Mouse (Mus musculus) neural tube, embryonic 11.5 days (tissue): ENCODE data around the gene Surf2. TPM values are rescaled to one million over a fixed set of nuclear protein-coding genes. Genes with fewer than 3 reads are reported as not detected.
A peak's percentile ranks its signal among the peaks of the same experiment; 100 is the strongest.

ENCODE experiments used
- ATAC-seq: fragments of 200-750 bp; cut with Nextera tagmentation; 2 replicates; pipeline ENCODE4 v1.8.0; 2017; ENCODE audit warnings: moderate number of reproducible peaks, mild to moderate bottlenecking, moderate TSS enrichment, moderate library complexity; ENCODE audit not compliant: insufficient read depth, low FRiP score, low TSS enrichment
- DNase-seq: peaks from one replicate; pipeline ENCODE4 v3.0.0-alpha.2; 2015; ENCODE audit warnings: low spot score
- H3K27ac ChIP-seq: fragments of 300-500 bp; sonication (generic); 2 replicates; pipeline ENCODE4 v1.5.1; 2014; ENCODE audit warnings: low read depth, mild to moderate bottlenecking, low read length
- H3K27me3 ChIP-seq: fragments of 300-500 bp; sonication (generic); 2 replicates; pipeline ENCODE4 v1.6.1; 2014; ENCODE audit warnings: mild to moderate bottlenecking, low read length, mixed read lengths; ENCODE audit not compliant: control insufficient read depth, insufficient read depth
- H3K36me3 ChIP-seq: fragments of 300-500 bp; sonication (generic); 2 replicates; pipeline ENCODE4 v1.6.1; 2014; ENCODE audit warnings: mild to moderate bottlenecking, low read length, moderate library complexity, mixed read lengths; ENCODE audit not compliant: control insufficient read depth, insufficient read depth
- H3K4me1 ChIP-seq: fragments of 300-500 bp; sonication (generic); 2 replicates; pipeline ENCODE4 v1.6.1; 2014; ENCODE audit warnings: low read length, mixed read lengths; ENCODE audit not compliant: control insufficient read depth, insufficient read depth
- H3K4me2 ChIP-seq: fragments of 300-500 bp; sonication (generic); 2 replicates; pipeline ENCODE4 v1.6.1; 2014; ENCODE audit warnings: low read depth, mild to moderate bottlenecking, moderate library complexity
- H3K4me3 ChIP-seq: fragments of 300-500 bp; sonication (generic); 2 replicates; pipeline ENCODE4 v1.5.1; 2014; ENCODE audit warnings: low read depth, low read length
- H3K9ac ChIP-seq: fragments of 300-500 bp; sonication (generic); 2 replicates; pipeline ENCODE4 v1.6.1; 2014; ENCODE audit warnings: mild to moderate bottlenecking, low read length
- H3K9me3 ChIP-seq: fragments of 300-500 bp; sonication (generic); 2 replicates; pipeline ENCODE4 v1.6.1; 2016; ENCODE audit warnings: low read length; ENCODE audit not compliant: control insufficient read depth
- WGBS: fragments of 180-500 bp; shearing (Covaris S2); extraction: QIAGEN DNeasy Blood & Tissue Kit; methylation state at CpG from one replicate; pipeline ENCODE4 v1.1.7; 2014; 5-methylcytosine and 5-hydroxymethylcytosine counted together
- polyA plus RNA-seq: library from polyadenylated mRNA; unstranded; fragments of >200 nt; fragmentation: Nextera tagmentation; extraction: Ambion mirVana; gene quantifications from 2 replicates; pipeline ENCODE4 v1.2.1, GENCODE M21; 2014

The Surf2 gene
- polyA plus RNA-seq, 1 experiment from 2014 or later, result 50.3 TPM

DNA sequence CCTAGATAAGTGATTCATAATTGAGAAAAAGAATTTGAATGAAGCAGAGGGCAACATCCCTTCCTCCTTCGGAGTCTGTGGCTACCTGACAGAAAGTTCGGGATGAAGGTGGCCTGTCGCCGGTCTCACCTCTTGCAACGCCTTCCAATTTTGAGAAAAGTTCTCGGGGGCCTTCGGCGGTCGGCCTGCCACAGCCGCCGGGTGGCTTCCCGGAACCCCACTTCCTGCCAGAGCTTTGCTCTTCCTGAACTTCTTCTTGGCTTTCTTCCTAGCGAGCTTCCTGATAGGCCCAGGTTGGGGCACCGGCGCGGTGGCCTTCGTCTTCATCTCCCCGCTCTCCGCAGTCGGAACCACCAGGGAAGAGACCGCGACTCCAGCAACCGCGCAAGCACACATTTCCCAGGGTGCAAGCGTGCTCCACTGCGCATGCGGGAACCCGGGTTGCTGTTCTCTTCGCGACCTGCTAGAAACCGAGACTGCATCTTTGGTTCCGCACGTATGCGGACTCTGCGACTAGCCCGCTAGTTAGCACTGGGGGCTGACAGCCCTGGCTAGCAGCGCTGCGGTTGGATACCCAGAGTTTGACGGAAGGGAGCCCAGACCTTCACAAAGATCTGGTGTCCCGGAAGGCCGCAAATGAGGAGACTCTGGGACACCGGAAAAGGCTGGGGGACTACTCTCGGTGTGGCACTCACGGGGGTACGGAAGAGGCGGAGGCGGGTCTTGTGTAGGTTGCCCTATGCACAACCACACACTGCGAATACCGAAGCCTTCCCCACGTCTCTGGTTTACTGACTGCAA lies 48.0 kb downstream of the Surf2 start, which contains the start of gene Rexo4:
TSS of gene Rexo4 (minus strand) at position 464 of the 801 bp plus-strand sequence.
- H3K4me3 ChIP-seq, result peak within 1 kb of the TSS; percentile 75
- peak within 1 kb of the TSS; percentile 73 for H3K9ac ChIP-seq
- H3K36me3 ChIP-seq, result peaks cover 3% of the 10 kb centered on the region; the same call in 1 of the 2 replicates
- ATAC-seq (peak; percentile 93), DNase-seq (peak; percentile 95)
- peak within 1 kb of the TSS; percentile 93 for H3K27ac ChIP-seq
- WGBS, result under 1% methylated on average over 50 of the region's 50 CpGs
- no peaks in the 10 kb centered on the region for H3K27me3 ChIP-seq
- peaks cover 6% of the 10 kb centered on the region; the same call in 1 of the 2 replicates for H3K4me1 ChIP-seq
- H3K4me2 ChIP-seq, result peak within 1 kb of the TSS; percentile 82
- no peaks in the 10 kb centered on the region for H3K9me3 ChIP-seq

DNA sequence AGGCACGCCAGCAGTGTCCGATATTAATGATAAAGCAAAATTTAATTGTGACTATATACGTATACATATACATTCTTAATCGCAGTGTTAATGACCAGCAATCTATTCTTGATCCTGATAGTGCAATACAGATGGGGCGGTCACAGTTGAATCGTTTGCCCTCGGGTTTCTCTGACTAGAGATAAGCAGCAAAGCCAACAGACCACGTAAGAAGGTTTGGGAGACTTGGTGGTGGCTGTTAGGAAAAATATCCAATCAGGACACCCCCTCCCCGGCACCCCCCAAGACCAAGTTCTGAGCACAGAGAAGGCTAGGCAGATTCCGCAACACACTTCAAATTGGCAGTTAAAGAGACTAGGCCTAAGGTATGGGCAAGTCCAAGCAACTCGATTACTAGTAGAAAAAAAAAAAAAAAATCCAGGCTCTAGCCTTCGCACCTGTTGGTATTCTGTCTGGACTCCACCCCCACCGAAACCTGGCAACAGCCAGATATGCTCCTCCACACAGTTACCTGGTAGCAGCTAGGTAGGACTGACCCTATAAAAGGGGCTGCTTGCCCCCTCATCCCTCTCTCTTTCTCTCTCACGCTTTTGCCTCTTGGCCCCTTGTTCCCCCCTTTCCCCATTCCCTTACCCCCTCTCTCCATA lies 48.7 kb downstream of the Surf2 start:
- H3K4me1 ChIP-seq, result peaks cover 6% of the 10 kb centered on the region; the same call in 1 of the 2 replicates
- H3K9me3 ChIP-seq, result no peaks in the 10 kb centered on the region
- H3K27me3 ChIP-seq, result no peaks in the 10 kb centered on the region
- H3K4me3 ChIP-seq, result peak overlapping the region; percentile 75
- H3K4me2 ChIP-seq, result peak overlapping the region; percentile 82
- 21% methylated on average over 14 of the region's 14 CpGs for WGBS
- H3K27ac ChIP-seq, result peak overlapping the region; percentile 93
- H3K9ac ChIP-seq, result peak overlapping the region; percentile 73
- H3K36me3 ChIP-seq, result no peaks in the 10 kb centered on the region
- ATAC-seq, result no peak; the same call in 1 of the 2 replicates
- DNase-seq, result no peak

DNA sequence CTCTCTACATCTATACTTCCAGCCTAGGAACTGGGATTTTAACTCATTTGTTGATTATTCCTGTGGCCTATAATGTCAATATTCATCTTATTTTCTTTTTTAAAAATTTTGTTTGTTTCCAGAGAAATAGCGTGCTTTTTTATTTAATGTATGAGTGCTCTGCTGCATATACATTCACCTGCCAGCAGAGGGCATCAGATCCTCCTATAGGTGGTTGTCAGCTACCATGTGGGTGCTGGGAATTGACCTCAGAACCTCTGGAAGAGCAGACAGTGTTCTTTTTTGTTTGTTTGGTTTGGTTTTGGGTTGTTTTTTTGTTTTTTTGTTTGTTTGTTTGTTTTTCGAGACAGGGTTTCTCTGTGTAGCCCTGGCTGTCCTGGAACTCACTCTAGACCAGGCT lies 51.1 kb downstream of the Surf2 start:
- Histone ChIP-seq H3K4me2 (no peak overlapping the region), H3K9ac (no peak overlapping the region), H3K4me1 (peaks cover 6% of the 10 kb centered on the region; the same call in 1 of the 2 replicates), H3K27ac (no peak overlapping the region), H3K27me3 (no peaks in the 10 kb centered on the region), H3K36me3 (no peaks in the 10 kb centered on the region), H3K4me3 (no peak overlapping the region), H3K9me3 (no peaks in the 10 kb centered on the region)
- ATAC-seq, result no peak
- no peak for DNase-seq
- 79% methylated on average over 2 of the region's 2 CpGs for WGBS

Other genes with a start within 250 kb of the Surf2 start
- not detected in 2 replicates for gene Lcn4, start 245.1 kb upstream of the Surf2 start, polyA plus RNA-seq
- gene Abo, start 51.4 kb upstream of the Surf2 start, polyA plus RNA-seq, result not detected in 2 replicates
- 13.3 and 15.6 TPM in 2 replicates for gene Surf6, start 13.5 kb upstream of the Surf2 start, polyA plus RNA-seq
- gene Med22, start 5.7 kb upstream of the Surf2 start, polyA plus RNA-seq, result 87.2 and 96.8 TPM in 2 replicates
- 641 and 663 TPM in 2 replicates for gene Rpl7a, start 5.6 kb upstream of the Surf2 start, polyA plus RNA-seq
- gene Surf1, start 163 bp downstream of the Surf2 start, polyA plus RNA-seq, result 45.9 and 48.7 TPM in 2 replicates
- gene Surf4, start 17.6 kb downstream of the Surf2 start, polyA plus RNA-seq, result 171 and 172 TPM in 2 replicates
- 0.17 TPM in 1 of 2 replicates, not detected in the other for gene Stkld1, start 17.7 kb downstream of the Surf2 start, polyA plus RNA-seq
- 47.2 and 51.1 TPM in 2 replicates for gene Rexo4, start 48.0 kb downstream of the Surf2 start, polyA plus RNA-seq
- not detected in 2 replicates for gene Adamts13, start 57.0 kb downstream of the Surf2 start, polyA plus RNA-seq
- 98.7 and 121 TPM in 2 replicates for gene Cacfd1, start 93.6 kb downstream of the Surf2 start, polyA plus RNA-seq
- 2.9 and 4.1 TPM in 2 replicates for gene Slc2a6, start 111.6 kb downstream of the Surf2 start, polyA plus RNA-seq
- 11.5 and 14.5 TPM in 2 replicates for gene Mymk, start 155.8 kb downstream of the Surf2 start, polyA plus RNA-seq
- gene Adamtsl2, start 163.0 kb downstream of the Surf2 start, polyA plus RNA-seq, result 6.5 and 7.2 TPM in 2 replicates
- gene Fam163b, start 226.1 kb downstream of the Surf2 start, polyA plus RNA-seq, result 0.37 and 0.54 TPM in 2 replicates
- 1.6 and 1.9 TPM in 2 replicates for gene Dbh, start 248.9 kb downstream of the Surf2 start, polyA plus RNA-seq